Mouse (Mus musculus): ENCODE data around the gene Stx2.

DNA sequence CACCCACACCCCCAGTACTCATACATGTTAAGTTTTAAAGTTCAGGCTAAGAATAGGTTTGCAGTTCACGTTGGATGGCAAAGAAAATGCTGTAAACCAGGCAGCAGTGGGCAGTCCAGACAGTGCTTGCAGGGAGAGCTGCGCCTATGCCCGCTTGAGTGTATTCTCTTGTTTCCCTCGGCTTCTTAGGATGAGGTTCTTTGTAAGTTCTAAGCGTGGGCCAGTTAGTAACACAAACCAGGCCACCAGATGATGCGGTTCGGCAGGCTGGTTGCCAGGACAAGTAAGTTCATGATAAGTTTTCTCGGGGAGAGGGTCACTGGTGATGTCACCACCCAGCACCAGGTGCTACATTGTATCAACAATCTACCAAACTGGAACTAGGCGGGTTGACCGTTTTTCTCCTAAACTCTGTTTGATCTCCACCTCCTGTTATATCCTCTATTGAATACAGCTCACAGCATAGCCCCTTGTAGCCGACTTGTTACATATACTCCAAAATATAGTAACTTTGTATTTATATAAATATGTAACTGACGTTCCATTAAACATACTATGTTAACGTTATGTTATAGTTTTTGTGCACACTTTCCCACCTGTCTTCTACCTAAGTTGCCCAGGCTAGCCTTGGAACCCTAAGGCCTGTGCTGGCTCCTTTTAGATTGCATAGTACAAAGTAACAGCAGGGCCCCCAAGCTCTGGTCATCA is 10.6 kb upstream of the Stx2 start:
- no peak for TF ChIP-seq POLR2A (IDR thresholded peaks at IDR 0.05; ENCODE audit: extremely low read depth, insufficient read depth, low read length)
- TF ChIP-seq CTCF (IDR thresholded peaks at IDR 0.05; ENCODE audit: extremely low read depth, insufficient read depth, low read length), result no peak
